Mouse (Mus musculus) CD4-positive helper T cell, adult 2 months (primary cell): ENCODE data around the gene Timp3.
"Not testable (repeated sequence)": the region's sequence is repeated elsewhere in the genome, so short reads cannot be mapped to it uniquely, and the experiment has no call there.

Experiments
- DNase-seq: peaks from one replicate; pipeline ENCODE4 v3.0.0-alpha.2; 2012; ENCODE audit warnings: low read depth, missing footprints, low spot score

Gene Timp3

GRCm38 (mm10) chr10:86346235-86346840, 46.2 kb downstream of the Timp3 start:
- no peak for DNase-seq

- DNase-seq: no peak
Measured at GRCm38 (mm10) chr10:86351287-86351686, 51.1 kb downstream of the Timp3 start.

GRCm38 (mm10) chr10:86352521-86352920, 52.3 kb downstream of the Timp3 start:
- no peak for DNase-seq

GRCm38 (mm10) chr10:86356819-86357563, 56.8 kb downstream of the Timp3 start:
- DNase-seq: no peak

- no peak for DNase-seq
Measured at GRCm38 (mm10) chr10:86358307-86358975, 58.3 kb downstream of the Timp3 start.

- no peak for DNase-seq
Measured at GRCm38 (mm10) chr10:86359208-86359607, 59.0 kb downstream of the Timp3 start.

GRCm38 (mm10) chr10:86359699-86360098, 59.5 kb downstream of the Timp3 start:
- DNase-seq: no peak

GRCm38 (mm10) chr10:86363669-86364309, 63.6 kb downstream of the Timp3 start:
- DNase-seq: no peak

- DNase-seq: no peak
Measured at GRCm38 (mm10) chr10:86365632-86366092, 65.5 kb downstream of the Timp3 start.

- no peak for DNase-seq
Measured at GRCm38 (mm10) chr10:86367346-86367745, 67.2 kb downstream of the Timp3 start.

- no peak for DNase-seq
Measured at GRCm38 (mm10) chr10:86368811-86369210, 68.6 kb downstream of the Timp3 start.

GRCm38 (mm10) chr10:86369346-86369745, 69.2 kb downstream of the Timp3 start:
- DNase-seq: no peak

GRCm38 (mm10) chr10:86371561-86371960, 71.4 kb downstream of the Timp3 start:
- DNase-seq: no peak

- no peak for DNase-seq
Measured at GRCm38 (mm10) chr10:86374061-86374460, 73.9 kb downstream of the Timp3 start.

- no peak for DNase-seq
Measured at GRCm38 (mm10) chr10:86375903-86376302, 75.7 kb downstream of the Timp3 start.

- no peak for DNase-seq
Measured at GRCm38 (mm10) chr10:86376392-86377185, 76.4 kb downstream of the Timp3 start.

- not testable (repeated sequence) for DNase-seq
Measured at GRCm38 (mm10) chr10:86378803-86379202, 78.6 kb downstream of the Timp3 start.

GRCm38 (mm10) chr10:86380626-86381025, 80.5 kb downstream of the Timp3 start:
- no peak for DNase-seq

GRCm38 (mm10) chr10:86381150-86381921, 81.2 kb downstream of the Timp3 start:
- DNase-seq: no peak

GRCm38 (mm10) chr10:86381922-86382260, 81.7 kb downstream of the Timp3 start:
- no peak for DNase-seq

GRCm38 (mm10) chr10:86384655-86385054, 84.5 kb downstream of the Timp3 start:
- no peak for DNase-seq
